Mouse (Mus musculus): ENCODE measurements around the gene Srgap1.

GRCm38 (mm10) chr10:121886805-121887204 lies 160.3 kb downstream of the Srgap1 start:
- TF ChIP-seq FLI1 (IDR thresholded peaks at IDR 0.05; ENCODE audit: low read length) (no peak), GATA1 (IDR thresholded peaks at IDR 0.05; ENCODE audit: borderline replicate concordance, low read length) (no peak)
